Comparison of ENCODE assay signal across 8 mouse cellular contexts in genomic region chr2:158410022-158411014, GRCm38 (mm10). TPM values are rescaled to one million over a fixed set of nuclear protein-coding genes. Genes with fewer than 3 reads are reported as not detected.
A peak's percentile ranks its signal among the peaks of the same experiment; 100 is the strongest.
DNase-seq lines count a peak whose midpoint lies in the region; ATAC-seq and TF ChIP-seq lines count a peak whose summit lies in the region.

No protein-coding gene starts in this region.

- H3K36me3 ChIP-seq in C2C12 (ENCODE audit: control insufficient read depth, insufficient read depth), result no peaks in the 10 kb centered on the region
- H3K36me3 ChIP-seq in kidney, adult 2 months (ENCODE audit: control insufficient read depth, insufficient read depth, low read length), result no peaks in the 10 kb centered on the region
- H3K36me3 ChIP-seq in lung, embryonic 14.5 days (ENCODE audit: insufficient read depth), result no peaks in the 10 kb centered on the region
- H3K36me3 ChIP-seq in thymus, adult 2 months (ENCODE audit: control insufficient read depth, insufficient read depth, low read length), result no peaks in the 10 kb centered on the region

- peak overlapping the region; percentile 67 for H3K27ac ChIP-seq in kidney, adult 2 months (ENCODE audit: insufficient read depth, low read depth, low read length)
- peak overlapping the region; percentile 82 for H3K27ac ChIP-seq in lung, embryonic 14.5 days (ENCODE audit: low read depth)
- H3K27ac ChIP-seq in olfactory bulb, adult 2 months (ENCODE audit: insufficient read depth, low read depth, low read length), result 0 out of 2 replicates have a peak overlapping the region, but pooled peaks have one; percentile 37
- H3K27ac ChIP-seq in thymus, adult 2 months (ENCODE audit: control insufficient read depth, insufficient read depth, low read length), result no peak overlapping the region

- TF ChIP-seq CTCF in C2C12 (IDR thresholded peaks at IDR 0.05; ENCODE audit: control insufficient read depth, insufficient read depth, insufficient read length), result no peak
- TF ChIP-seq CTCF in kidney, adult 2 months (conservative IDR thresholded peaks at IDR 0.05; ENCODE audit: insufficient read depth, insufficient read length, low read depth, low read length), result no peak
- TF ChIP-seq CTCF in lung, embryonic 14.5 days (IDR thresholded peaks at IDR 0.05; ENCODE audit: low read depth), result 0 out of 2 replicates have a peak, but pooled peaks have one; percentile 21
- no peak for TF ChIP-seq CTCF in olfactory bulb, adult 2 months (IDR thresholded peaks at IDR 0.05; ENCODE audit: insufficient read depth, low read depth, low read length)
- no peak for TF ChIP-seq CTCF in thymus, adult 2 months (IDR thresholded peaks at IDR 0.05; ENCODE audit: borderline replicate concordance, control insufficient read depth, extremely low read depth, insufficient read depth, low read length, poor library complexity)

- peaks cover 13% of the 10 kb centered on the region; the same call in 1 of the 2 replicates for H3K4me1 ChIP-seq in kidney, adult 2 months (ENCODE audit: control insufficient read depth, insufficient read depth, low read length)
- 0 out of 2 replicates have a peak, but pooled peaks cover 4% of the 10 kb centered on the region for H3K4me1 ChIP-seq in lung, embryonic 14.5 days (ENCODE audit: insufficient read depth)
- H3K4me1 ChIP-seq in olfactory bulb, adult 2 months (ENCODE audit: control insufficient read depth, insufficient read depth, low read length), result 0 out of 2 replicates have a peak, but pooled peaks cover 4% of the 10 kb centered on the region
- H3K4me1 ChIP-seq in thymus, adult 2 months (replicated peaks; ENCODE audit: control insufficient read depth, insufficient read depth, low read length), result peaks cover 7% of the 10 kb centered on the region

- WGBS in kidney, adult 2 months, result 1% methylated on average over 63 of the region's 67 CpGs
- WGBS in lung, embryonic 14.5 days, result 1% methylated on average over 64 of the region's 67 CpGs
- WGBS in olfactory bulb, adult 2 months, result 1% methylated on average over 55 of the region's 67 CpGs
- 4% methylated on average over 48 of the region's 67 CpGs for WGBS in thymus, adult 2 months

- peak; percentile 14 for ATAC-seq in granulocyte monocyte progenitor cell, adult 5-6 weeks (replicated peaks; ENCODE audit: poor library complexity, severe bottlenecking)
- ATAC-seq in lung, embryonic 14.5 days (ENCODE audit: insufficient read depth), result no peak; the same call in none of the 2 replicates

- peak overlapping the region; percentile 83 for H3K9ac ChIP-seq in lung, embryonic 14.5 days

- no peaks in the 10 kb centered on the region for H3K27me3 ChIP-seq in C2C12 (ENCODE audit: control insufficient read depth, insufficient read depth, insufficient read length)
- no peaks in the 10 kb centered on the region for H3K27me3 ChIP-seq in kidney, adult 2 months (replicated peaks; ENCODE audit: control insufficient read depth, insufficient read depth, low read length)
- no peaks in the 10 kb centered on the region for H3K27me3 ChIP-seq in lung, embryonic 14.5 days (ENCODE audit: insufficient read depth, low read length)
- no peaks in the 10 kb centered on the region for H3K27me3 ChIP-seq in thymus, adult 2 months (ENCODE audit: control insufficient read depth, insufficient read depth, low read length)

- peaks cover 47% of the 10 kb centered on the region for H3K79me3 ChIP-seq in C2C12 (ENCODE audit: low read depth)

- DNase-seq in adrenal gland, adult (ENCODE audit: inconsistent age in 2 of 2, low spot score in 1 of 2), result peak; percentile 65 to 83
- DNase-seq in embryo, embryonic 10.5 days (ENCODE audit: low spot score), result peak; percentile 15
- peak; percentile 28 for DNase-seq in kidney, adult 2 months
- peak; percentile 47 for DNase-seq in lung, embryonic 14.5 days
- DNase-seq in thymus, adult 2 months, result peak; percentile 44

- peaks cover 56% of the 10 kb centered on the region for H3K79me2 ChIP-seq in C2C12 (ENCODE audit: control insufficient read depth, insufficient read depth)

- H3K4me2 ChIP-seq in lung, embryonic 14.5 days, result peak overlapping the region; percentile 94

- TF ChIP-seq POLR2A in kidney, adult 2 months (IDR thresholded peaks at IDR 0.05; ENCODE audit: low read depth, low read length), result no peak
- no peak for TF ChIP-seq POLR2A in olfactory bulb, adult 2 months (IDR thresholded peaks at IDR 0.05; ENCODE audit: insufficient read depth, low read depth, low read length)
- TF ChIP-seq POLR2A in thymus, adult 2 months (IDR thresholded peaks at IDR 0.05; ENCODE audit: control insufficient read depth, extremely low read depth, insufficient read depth, low read length, poor library complexity), result 0 out of 2 replicates have a peak, but pooled peaks have one; percentile 4

- H3K4me3 ChIP-seq in C2C12 (ENCODE audit: insufficient read depth, poor library complexity, severe bottlenecking), result peak overlapping the region; percentile 87
- H3K4me3 ChIP-seq in kidney, adult 2 months (ENCODE audit: insufficient read depth, low read depth, low read length), result peak overlapping the region; percentile 73
- peak overlapping the region; percentile 87 for H3K4me3 ChIP-seq in lung, embryonic 14.5 days (ENCODE audit: low read depth, low read length)
- peak overlapping the region; percentile 89 for H3K4me3 ChIP-seq in olfactory bulb, adult 2 months (ENCODE audit: insufficient read depth, low read depth, low read length)
- peak overlapping the region; percentile 67 for H3K4me3 ChIP-seq in thymus, adult 2 months (ENCODE audit: control insufficient read depth, insufficient read depth, low read length)

- H3K9me3 ChIP-seq in lung, embryonic 14.5 days (ENCODE audit: low read depth, low read length), result no peaks in the 10 kb centered on the region

- peak overlapping the region; percentile 92 for H3ac ChIP-seq in C2C12 (ENCODE audit: control insufficient read depth, insufficient read length, low read depth)

TF ChIP-seq in C2C12, 6 proteins besides CTCF, POLR2A, EP300 and RAD21:
- TF ChIP-seq USF1 (IDR thresholded peaks at IDR 0.05; ENCODE audit: low read depth), result no peak
- TF ChIP-seq MYOD1 (IDR thresholded peaks at IDR 0.05; ENCODE audit: control insufficient read depth, insufficient read length, low read depth), result no peak
- no peak for TF ChIP-seq MAX (IDR thresholded peaks at IDR 0.05)
- no peak for TF ChIP-seq MYOG (IDR thresholded peaks at IDR 0.05; ENCODE audit: control insufficient read depth, extremely low read depth, insufficient read length)
- no peak for TF ChIP-seq CEBPB (IDR thresholded peaks at IDR 0.05; ENCODE audit: low read depth)
- TF ChIP-seq FOSL1 (IDR thresholded peaks at IDR 0.05; ENCODE audit: insufficient read depth, low read length, poor library complexity, severe bottlenecking), result no peak

RNA-seq across cellular contexts. Expression of gene Ralgapb, which starts 0.7 kb away (rescaled TPM):
- 8.4 TPM for polyA plus RNA-seq in C2C12 (2012; fragmentation: generic; extraction: Trizol)
- 24.0 and 54.0 TPM in 2 replicates for total RNA-seq in granulocyte monocyte progenitor cell, adult 5-6 weeks (2014; fragmentation: Nextera tagmentation)
- total RNA-seq in granulocyte monocyte progenitor cell, adult 5-6 weeks (2017), result 25.8 and 32.1 TPM in 2 replicates
- polyA plus RNA-seq in kidney, adult 2 months (2012; rRNA removed), result 25.6 and 30.6 TPM in 2 replicates
- polyA plus RNA-seq in lung, embryonic 14.5 days (2014; fragmentation: Nextera tagmentation; extraction: Ambion mirVana), result 19.7 and 22.1 TPM in 2 replicates
- polyA plus RNA-seq in olfactory bulb, adult 2 months (2012; ENCODE audit: insufficient read depth, insufficient read length, low replicate concordance, missing spikeins), result not detected in 2 replicates
- polyA plus RNA-seq in thymus, adult 2 months (2012; rRNA removed), result 43.8 and 47.8 TPM in 2 replicates

RNA-seq across cellular contexts. Expression of gene Snhg11, which starts 34.9 kb away (rescaled TPM):
- polyA plus RNA-seq in C2C12 (2012; fragmentation: generic; extraction: Trizol), result not detected
- total RNA-seq in granulocyte monocyte progenitor cell, adult 5-6 weeks (2014; fragmentation: Nextera tagmentation), result 0.04 TPM in 1 of 2 replicates, not detected in the other
- 0.21 TPM in 1 of 2 replicates, not detected in the other for total RNA-seq in granulocyte monocyte progenitor cell, adult 5-6 weeks (2017)
- 35.3 and 58.4 TPM in 2 replicates for polyA plus RNA-seq in kidney, adult 2 months (2012; rRNA removed)
- polyA plus RNA-seq in lung, embryonic 14.5 days (2014; fragmentation: Nextera tagmentation; extraction: Ambion mirVana), result 0.96 and 1.7 TPM in 2 replicates
- polyA plus RNA-seq in olfactory bulb, adult 2 months (2012; ENCODE audit: insufficient read depth, insufficient read length, low replicate concordance, missing spikeins), result 293 and 768 TPM in 2 replicates
- 9.3 and 16.1 TPM in 2 replicates for polyA plus RNA-seq in thymus, adult 2 months (2012; rRNA removed)

Comparison
In these comparisons a context has a peak if more than half of its experiments do, and no peak if none do; other contexts are left out.
1. DNase-seq: peak in every context shown above with its lines; median percentile 74 in adrenal gland, adult; 47 in lung, embryonic 14.5 days; 44 in thymus, adult 2 months; 28 in kidney, adult 2 months; 15 in embryo, embryonic 10.5 days.